8 mouse cellular contexts compared by ENCODE assay signal in the genomic region with DNA sequence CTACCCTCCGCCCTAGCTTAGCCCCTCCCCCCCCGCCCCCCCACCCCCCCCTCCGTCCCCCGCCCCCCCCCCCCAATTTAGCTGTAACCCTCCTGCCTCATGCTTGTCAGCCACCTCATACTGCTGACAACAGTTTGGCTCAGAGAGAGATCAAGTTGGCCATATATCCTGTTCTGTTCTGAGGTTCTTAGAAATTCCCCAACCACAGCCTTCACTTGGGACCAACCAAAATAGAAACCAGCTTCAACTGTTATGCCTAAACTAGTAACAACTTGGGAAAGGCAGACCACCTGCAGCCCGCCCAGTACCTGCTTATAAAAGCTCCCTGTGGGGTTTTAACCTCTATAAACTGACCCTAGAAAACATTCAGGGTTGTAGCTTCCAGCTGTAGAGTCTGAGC.
DNase-seq lines count a peak whose midpoint lies in the region; ATAC-seq lines count a peak whose summit lies in the region.

No protein-coding gene starts in this region.

- H3K27me3 ChIP-seq in heart, embryonic 11.5 days (ENCODE audit: control insufficient read depth, insufficient read depth, low read length): no peaks in the 10 kb centered on the region
- H3K27me3 ChIP-seq in forebrain, embryonic 13.5 days: no peaks in the 10 kb centered on the region
- H3K27me3 ChIP-seq in liver, embryonic 13.5 days: no peaks in the 10 kb centered on the region

- no peak overlapping the region for H3K27ac ChIP-seq in heart, embryonic 11.5 days (ENCODE audit: low read depth, low read length)
- no peak overlapping the region for H3K27ac ChIP-seq in forebrain, embryonic 13.5 days
- peak overlapping the region; percentile 75; the same call in 1 of the 2 replicates for H3K27ac ChIP-seq in liver, embryonic 13.5 days

- H3K4me1 ChIP-seq in heart, embryonic 11.5 days (ENCODE audit: control insufficient read depth, insufficient read depth, low read length): peaks cover 9% of the 10 kb centered on the region
- peaks cover 4% of the 10 kb centered on the region; the same call in 1 of the 2 replicates for H3K4me1 ChIP-seq in forebrain, embryonic 13.5 days
- peaks cover 29% of the 10 kb centered on the region for H3K4me1 ChIP-seq in liver, embryonic 13.5 days (replicated peaks)

- 46% methylated on average over 2 of the region's 5 CpGs for WGBS in heart, embryonic 11.5 days (ENCODE audit: insufficient replicate concordance)
- 31% methylated on average over 1 of the region's 5 CpGs for WGBS in forebrain, embryonic 13.5 days
- 17% methylated on average over 1 of the region's 5 CpGs for WGBS in liver, embryonic 13.5 days (ENCODE audit: insufficient replicate concordance)

- H3K9me3 ChIP-seq in heart, embryonic 11.5 days (replicated peaks; ENCODE audit: control insufficient read depth, low read length): no peaks in the 10 kb centered on the region
- no peaks in the 10 kb centered on the region for H3K9me3 ChIP-seq in forebrain, embryonic 13.5 days (replicated peaks)
- H3K9me3 ChIP-seq in liver, embryonic 13.5 days (replicated peaks): no peaks in the 10 kb centered on the region

- peak overlapping the region; percentile 69 for H3K4me3 ChIP-seq in heart, embryonic 11.5 days (ENCODE audit: low read depth, low read length)
- H3K4me3 ChIP-seq in forebrain, embryonic 13.5 days: no peak overlapping the region
- peak overlapping the region; percentile 73 for H3K4me3 ChIP-seq in liver, embryonic 13.5 days (replicated peaks)

- no peak for ATAC-seq in heart, embryonic 11.5 days (replicated peaks; ENCODE audit: insufficient number of reproducible peaks, low FRiP score, low TSS enrichment)
- no peak for ATAC-seq in forebrain, embryonic 13.5 days
- no peak for ATAC-seq in liver, embryonic 13.5 days (ENCODE audit: low read depth)

- peak overlapping the region; percentile 70 for H3K4me2 ChIP-seq in heart, embryonic 11.5 days
- H3K4me2 ChIP-seq in forebrain, embryonic 13.5 days: peak overlapping the region; percentile 63
- peak overlapping the region; percentile 80 for H3K4me2 ChIP-seq in liver, embryonic 13.5 days

- H3K36me3 ChIP-seq in heart, embryonic 11.5 days (ENCODE audit: control insufficient read depth, insufficient read depth, low read length): peaks cover 12% of the 10 kb centered on the region
- H3K36me3 ChIP-seq in forebrain, embryonic 13.5 days (ENCODE audit: poor library complexity, severe bottlenecking): peaks cover 7% of the 10 kb centered on the region; the same call in 1 of the 2 replicates
- peaks cover 47% of the 10 kb centered on the region for H3K36me3 ChIP-seq in liver, embryonic 13.5 days

- DNase-seq in heart, postnatal 25 days (ENCODE audit: low spot score): no peak
- DNase-seq in CD4-positive, CD25-positive, alpha-beta regulatory T cell, adult 2 months (ENCODE audit: low read depth, low spot score): peak; percentile 58
- no peak for DNase-seq in liver, embryonic 13.5 days
- no peak for DNase-seq in left cerebral cortex, postnatal 14 days (ENCODE audit: low spot score in 2 of 2)
- no peak for DNase-seq in urinary bladder, postnatal 10 days (ENCODE audit: low spot score)
- DNase-seq in right cerebral cortex, adult 2 months (ENCODE audit: low spot score in 2 of 2): no peak

- peak overlapping the region; percentile 88 for H3K9ac ChIP-seq in heart, embryonic 11.5 days (ENCODE audit: low read depth, low read length)
- H3K9ac ChIP-seq in forebrain, embryonic 13.5 days: no peak overlapping the region
- H3K9ac ChIP-seq in liver, embryonic 13.5 days: peak overlapping the region; percentile 86

- intact Hi-C loops in heart, postnatal 25 days (cut with DNase I): no loop called here
- intact Hi-C loops in left cerebral cortex, postnatal 14 days (cut with DNase I): no loop called here
